Mouse (Mus musculus) thymus, postnatal 4 days (tissue): ENCODE measurements around the gene Plekhh2.

Experiments
- DNase-seq: peaks from one replicate; pipeline ENCODE4 v3.0.0; 2021

The Plekhh2 gene

DNA sequence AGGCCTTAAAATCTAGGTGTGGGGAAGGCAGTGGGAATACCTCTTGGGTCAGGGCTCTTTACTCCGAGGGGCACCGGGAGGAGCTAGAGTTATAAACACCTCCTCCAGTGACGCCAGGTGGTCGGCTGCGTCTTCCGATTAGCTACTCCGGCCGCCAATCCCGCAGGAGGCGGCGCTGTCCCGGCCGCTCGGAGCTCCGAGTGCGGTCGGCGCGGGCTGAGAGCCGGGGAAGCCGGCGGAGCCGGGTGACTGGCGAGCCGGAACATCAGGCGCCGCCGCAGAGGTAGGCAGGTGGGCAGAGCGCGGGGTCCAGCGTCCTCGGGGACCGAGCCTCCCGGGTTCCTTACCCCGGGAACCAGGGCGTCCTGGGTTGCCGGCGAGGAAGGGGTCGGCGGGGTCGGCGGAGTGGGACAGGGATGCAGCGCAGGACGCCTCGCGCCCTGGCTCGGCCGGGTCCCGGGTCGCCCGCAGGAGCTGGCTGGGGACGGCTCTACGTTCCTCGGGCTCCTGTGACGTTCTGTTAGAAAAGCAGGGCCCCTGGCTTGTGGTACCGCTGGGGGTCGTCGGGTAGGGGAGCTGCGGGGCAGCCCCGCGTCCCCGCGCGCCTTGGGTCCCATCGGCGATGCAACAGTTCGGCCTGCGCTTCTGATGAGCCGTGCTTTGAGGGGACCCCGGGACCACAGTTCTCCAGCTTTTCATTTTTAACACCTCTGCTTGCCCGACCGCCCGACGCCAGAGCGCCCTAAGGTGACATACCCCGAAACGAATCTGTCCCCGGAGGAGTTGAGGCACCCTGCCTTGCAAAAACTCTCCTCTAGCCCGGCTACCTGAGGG is at the start of gene Plekhh2:
TSS of gene Plekhh2 (plus strand) at position 214 of the 834 bp plus-strand sequence.
- peak; percentile 61 for DNase-seq

DNA sequence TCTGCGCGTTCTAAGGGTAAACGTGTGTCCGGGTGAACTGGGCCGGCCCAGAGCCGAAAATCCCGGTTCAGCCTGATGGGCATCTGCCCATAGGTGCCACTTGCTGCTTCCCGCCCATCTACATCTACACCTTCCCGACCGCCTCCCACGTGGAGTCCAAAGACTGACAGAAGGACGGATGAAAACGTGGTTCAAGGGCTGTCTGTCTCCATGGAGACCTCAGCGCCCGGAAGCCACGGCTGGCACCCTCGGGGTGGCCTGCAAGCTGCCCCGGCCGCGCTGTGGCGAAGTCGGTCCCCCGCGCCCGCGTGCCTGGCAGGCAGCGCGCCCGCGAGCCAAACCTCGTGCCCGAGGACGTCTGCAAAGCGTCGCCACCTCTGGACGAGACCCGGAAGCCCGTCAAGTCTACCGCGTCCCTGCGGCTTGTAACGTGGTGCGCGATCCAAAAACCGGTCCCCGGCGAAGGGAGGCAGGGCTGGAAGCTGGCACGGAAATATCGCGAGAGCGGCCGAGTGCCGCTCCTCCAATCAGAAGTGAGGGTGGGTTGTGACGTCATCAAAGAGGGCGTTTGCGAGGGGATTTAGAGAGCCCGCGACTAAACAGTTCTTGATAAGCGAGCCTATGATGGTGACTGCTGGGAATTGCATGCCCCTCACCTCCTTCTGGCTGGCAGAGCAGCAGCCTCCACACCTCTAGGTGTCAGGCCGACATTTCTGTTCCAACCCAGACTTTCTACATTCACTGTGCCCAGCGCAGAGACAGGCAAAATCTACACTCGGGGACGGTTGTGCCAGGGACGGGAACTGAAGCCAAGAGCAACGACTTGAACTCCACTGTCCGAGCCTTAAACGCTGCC is 45.7 kb upstream of the Plekhh2 start, which contains the start of gene Thada:
TSS of gene Thada (minus strand) at position 453 of the 856 bp plus-strand sequence.
- DNase-seq, result peak; percentile 97

DNA sequence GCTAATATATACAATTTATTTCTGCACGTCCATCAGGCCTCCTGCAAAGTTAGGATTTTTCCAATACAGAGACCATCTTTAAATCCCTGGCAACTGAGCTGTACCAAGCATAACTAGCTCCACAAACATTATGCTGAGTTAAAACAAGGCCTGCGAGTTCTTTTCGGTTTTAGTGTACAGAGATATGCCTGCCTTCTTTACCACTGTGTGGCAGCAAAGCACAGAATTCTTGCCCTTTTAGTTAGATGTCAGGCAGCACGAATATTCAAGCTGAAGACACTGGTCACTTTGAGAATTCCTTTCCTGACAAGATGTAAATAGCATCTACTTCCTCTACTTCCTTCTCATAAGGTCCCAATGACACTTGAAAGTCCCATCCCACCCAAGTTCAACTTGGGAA is 37.4 kb upstream of the Plekhh2 start:
- no peak for DNase-seq

DNA sequence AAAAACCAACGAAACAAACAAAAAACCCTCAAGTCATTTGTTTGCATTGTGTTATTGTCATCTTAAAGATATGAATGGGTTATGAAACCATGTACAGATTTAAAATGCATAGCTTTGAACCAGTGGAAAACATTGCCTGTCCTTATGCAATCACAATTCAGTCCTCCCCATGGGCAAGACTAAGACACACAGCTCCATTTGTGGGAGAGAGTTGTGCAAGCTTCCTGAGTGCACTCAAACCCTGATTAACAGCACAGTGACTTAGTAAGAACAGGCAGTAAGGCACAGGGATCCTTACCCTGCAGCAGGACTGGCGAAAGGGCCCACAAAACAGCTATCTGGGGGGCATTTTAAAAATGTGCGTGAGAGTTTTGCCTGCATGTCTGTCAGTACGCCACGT is 34.5 kb upstream of the Plekhh2 start:
- DNase-seq, result no peak

DNA sequence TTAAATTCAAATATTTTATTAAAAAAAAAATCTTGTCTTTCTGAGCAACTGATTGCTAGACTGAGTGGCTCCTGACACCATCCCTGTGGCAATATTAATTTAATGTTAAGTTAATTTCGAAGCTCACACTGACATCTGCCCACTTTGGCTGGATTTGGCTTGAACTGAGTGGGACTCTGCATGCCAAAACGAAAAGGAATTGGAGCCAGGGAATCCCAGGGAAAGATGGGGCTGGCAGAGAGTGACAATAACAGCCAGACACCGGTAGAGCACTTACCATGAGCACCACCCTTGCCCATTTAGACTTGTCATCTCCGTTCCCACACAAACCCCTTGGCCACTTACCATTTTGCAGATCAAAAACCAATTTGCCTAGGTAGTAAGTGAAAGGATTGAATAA is 33.4 kb upstream of the Plekhh2 start:
- DNase-seq, result no peak

DNA sequence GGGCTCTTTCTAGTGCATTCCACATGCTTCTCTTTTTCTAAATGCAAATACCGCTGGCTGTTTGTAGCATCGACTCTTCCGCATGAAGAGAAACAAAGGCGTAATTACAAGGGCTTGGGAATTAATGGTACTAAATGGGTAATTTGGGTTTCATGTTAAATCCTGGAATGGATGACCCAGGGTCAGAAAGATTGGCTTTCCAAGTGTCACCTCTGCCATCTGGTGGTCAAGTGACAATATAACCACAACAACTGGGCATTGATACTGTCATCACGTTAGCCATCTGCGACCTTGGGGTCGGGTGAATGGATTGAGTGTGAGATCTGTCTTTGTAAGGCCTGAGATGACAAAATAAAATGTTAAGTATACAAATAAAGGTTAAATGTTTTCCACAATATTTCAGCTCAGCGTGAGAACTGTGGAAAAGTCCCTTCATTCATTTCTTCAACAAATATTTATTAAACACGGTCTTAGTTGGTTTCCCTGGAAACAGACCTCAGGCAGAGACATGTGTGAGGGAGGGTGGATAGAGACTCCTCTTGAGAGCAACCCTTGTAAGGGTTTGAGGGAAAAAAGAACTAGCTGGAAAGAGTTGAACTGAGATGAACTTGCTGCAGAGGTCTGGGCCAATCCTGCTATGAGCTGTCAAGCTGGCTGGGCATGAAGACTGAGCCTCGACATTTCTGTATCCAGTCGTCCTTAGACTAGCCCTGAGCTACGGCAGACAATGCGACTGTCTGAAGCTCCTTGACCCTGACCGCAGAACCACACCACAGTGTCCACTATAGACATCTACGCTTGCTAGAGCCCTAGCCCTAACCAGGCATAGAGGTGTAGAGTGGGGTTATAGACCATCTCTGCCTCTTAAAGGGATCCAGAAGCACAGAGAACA is 31.0 kb upstream of the Plekhh2 start:
- no peak for DNase-seq

DNA sequence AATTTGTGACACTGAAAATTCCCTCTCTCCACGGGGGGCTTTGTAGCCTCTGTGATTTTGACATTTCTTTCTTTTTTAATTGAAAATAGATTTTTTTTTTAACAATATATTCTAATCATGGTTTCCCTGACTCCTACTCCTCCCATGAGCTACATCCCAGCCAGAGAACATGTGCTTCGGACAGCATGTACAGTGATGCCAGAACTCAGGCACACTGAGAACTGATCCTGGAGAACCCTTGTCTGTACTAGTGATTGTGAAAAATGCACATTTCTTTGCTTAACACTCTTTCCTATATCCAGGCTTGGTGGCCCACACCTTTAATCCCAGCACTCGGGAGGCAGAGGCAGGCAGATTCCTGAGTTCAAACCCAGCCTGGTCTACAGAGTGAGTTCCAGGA is 28.9 kb upstream of the Plekhh2 start:
- no peak for DNase-seq

DNA sequence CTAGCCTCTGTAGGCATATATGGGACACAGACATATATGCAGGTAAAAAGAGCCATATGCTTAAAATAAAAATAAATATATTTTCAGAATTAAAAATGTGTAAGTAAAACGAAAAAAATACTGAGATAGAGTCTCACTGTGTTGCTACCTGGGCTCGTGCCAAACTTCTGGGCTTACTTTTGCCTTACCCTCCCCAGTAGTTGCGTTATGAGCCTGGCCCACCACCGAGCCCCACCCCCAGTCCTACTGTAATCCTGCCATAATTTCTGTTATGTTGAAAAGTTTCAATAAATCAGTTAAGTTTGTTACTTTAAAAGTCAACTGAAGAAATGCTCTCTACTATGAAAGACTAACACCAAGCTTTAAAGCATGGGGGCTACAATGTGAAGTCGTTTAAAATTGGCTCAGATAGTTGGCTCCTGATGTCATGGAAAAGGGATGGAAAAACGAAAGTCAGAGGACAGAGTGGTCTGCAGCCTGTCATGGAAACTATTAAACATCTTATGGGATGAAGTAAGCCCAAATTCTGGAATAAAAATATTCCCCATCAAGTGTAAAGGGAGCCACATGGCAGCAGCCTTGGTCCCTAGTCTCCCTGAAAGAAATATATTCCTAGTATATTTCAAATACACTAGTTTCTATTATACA is 27.9 kb upstream of the Plekhh2 start:
- DNase-seq, result no peak

DNA sequence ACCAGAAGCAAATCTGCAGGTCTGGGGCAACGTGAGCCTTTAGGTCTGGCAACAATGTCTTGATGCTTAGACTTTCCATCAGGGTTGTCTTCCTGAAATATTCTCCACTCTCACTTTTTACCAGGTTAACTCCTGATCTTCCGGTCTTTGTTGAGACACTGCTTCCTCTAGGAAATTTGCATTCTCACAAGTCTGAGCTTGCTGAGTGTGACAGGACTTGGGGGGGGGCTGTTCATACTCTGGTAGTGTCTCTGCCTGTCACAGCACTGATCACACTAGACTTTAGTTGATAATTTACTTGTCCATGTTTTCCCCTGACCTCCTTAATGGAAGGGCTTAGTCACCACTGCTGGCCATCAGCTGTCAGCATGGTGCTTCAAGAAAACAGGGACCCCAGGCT is 24.3 kb upstream of the Plekhh2 start:
- no peak for DNase-seq

DNA sequence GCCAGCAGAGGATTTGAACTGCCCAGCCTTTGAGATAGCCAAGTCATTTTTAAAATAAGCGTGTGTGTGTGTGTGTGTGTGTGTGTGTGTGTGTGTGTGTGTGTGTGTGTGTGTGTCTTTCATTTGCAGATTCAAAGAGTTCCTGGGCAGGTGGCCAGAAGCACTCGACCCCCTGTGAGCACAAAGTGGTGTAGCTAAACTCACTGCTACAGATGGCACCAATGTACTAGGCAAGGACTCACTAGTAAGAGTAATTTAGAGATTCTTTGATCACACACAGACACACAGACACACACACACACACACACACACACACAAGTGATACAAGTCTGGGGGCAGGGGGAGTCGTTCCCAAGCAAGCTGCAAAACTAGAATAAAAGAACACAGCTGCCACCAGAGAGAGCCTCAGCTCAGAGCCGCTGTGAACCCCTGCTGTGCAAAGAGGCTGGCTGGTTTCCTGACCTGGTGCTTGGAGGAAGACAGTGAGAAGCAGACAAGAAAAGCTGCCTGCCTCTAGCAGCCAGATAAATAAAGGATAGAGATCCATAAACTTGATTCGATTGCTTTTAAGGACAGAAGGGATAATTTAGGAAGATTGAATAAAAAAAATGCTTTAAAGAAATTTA is 19.3 kb upstream of the Plekhh2 start:
- DNase-seq, result no peak

DNA sequence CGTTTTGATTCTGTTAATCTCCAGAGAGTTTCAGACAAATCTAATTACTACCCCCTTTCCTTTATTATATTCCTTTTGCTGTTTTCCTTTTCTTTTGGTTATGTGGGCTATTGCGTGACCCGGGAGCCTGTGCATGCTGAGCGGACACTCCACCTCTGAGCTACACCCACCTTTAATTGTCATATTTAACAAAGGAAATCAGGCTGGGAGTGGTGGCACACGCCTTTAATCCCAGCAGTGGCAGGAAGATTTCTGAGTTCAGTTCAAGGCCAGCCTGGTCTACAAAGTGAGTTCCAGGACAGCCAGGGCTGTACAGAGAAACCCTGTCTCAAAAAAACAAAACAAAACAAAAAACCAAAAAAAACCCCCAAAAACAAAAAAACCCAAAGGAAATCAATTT is 14.7 kb upstream of the Plekhh2 start:
- no peak for DNase-seq

DNA sequence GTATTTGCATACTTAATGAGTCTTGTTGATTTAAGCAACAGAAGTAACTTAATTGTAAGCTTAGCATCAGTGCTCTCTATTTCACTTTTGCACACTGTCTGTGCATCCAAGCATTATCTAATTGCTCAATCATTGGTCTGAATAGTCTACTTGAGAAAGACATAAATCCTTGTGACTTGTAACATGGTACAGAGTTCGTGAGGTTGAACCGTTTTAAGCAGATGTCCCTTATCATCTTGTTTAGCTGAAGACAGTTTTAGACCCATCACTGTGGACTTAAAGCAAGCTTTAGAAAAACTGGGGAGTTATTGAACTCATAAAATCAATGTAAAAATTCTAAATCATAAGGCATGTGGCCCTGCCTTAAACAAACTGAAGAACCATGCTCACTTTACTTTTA is 14.1 kb upstream of the Plekhh2 start:
- no peak for DNase-seq

DNA sequence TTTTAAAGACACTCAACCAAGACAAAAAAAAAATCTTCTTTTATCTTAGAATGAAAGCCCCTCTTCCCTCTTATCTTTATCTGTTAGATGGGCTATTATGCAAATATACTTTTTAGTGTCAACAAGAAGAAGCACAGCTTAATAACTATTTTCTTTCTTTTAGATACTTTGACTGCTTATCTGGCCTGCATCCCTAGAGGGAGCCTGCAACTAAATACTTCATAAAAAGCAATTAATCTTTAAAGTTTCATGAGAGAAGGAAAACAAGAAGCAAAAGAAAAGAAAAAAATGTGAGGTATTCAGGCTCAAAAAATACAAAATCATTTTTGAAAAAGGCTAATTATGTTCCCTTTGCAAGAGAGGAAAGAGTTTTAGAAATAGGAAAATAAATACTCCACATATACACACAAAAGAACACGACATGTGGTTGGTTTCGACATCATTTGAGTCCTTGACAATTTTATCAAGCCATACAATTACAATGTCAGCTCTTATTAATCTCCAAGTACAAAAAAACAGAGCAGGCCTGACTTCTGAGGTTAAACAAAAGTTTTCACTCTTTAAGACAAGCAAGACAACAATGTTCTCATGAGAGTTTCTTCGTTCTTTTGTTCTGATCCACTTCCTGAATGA is 13.6 kb upstream of the Plekhh2 start:
- DNase-seq, result no peak

DNA sequence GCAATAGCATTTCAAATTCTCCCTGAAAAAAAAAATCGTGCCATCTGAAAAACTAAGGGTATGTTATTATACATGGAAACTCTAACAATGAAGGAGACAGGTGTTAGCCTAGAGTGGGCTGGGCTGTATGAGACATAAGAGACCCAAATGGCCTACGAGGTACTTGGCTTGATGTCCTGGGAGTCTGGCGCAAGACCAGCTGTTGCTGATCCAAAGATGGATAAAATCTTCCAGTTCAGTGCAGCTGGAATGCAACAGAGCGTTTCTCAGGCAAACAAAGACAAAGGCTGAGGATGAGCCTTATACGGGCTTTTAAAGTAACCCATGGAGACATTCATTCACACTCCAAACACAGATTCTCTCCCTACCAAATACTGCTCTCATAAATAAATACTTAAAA is 13.1 kb upstream of the Plekhh2 start:
- no peak for DNase-seq

DNA sequence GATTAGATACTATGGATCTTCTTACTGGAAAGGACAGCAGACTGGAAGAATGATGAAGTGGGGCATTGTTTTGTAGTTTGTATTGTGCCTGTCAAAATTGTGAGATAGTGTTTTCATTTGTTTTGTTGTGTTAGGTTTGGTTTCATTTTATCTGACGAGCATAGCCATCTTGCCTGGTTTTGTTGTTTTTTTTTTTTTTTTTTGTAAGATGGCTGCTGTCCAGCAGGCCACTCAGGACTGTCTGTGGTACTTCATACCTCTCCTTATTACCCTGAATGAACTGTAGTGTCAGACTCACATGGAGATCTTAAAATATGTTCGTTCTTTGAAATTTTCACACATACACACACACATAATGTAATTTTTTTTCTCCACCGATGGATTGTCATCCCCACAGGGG is 9.4 kb upstream of the Plekhh2 start:
- no peak for DNase-seq

DNA sequence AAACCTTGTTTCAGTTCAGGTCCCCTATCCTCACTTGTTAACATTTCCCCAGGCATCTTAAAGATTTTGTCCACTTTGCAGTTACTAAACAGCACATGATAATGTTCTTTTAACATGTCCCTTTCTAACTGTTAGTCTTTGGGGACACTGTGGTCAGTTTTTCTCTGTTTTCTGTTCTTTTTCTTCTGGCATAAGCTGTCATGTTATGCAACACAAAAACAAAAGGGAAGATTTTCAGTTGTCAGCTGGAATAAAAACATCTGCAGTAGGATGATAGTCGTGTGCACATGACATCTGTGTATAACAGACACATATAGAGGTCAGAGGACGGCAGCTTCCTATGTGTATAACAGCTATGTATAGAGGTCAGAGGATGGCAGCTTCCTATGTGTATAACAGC is 5.8 kb upstream of the Plekhh2 start:
- DNase-seq, result no peak

DNA sequence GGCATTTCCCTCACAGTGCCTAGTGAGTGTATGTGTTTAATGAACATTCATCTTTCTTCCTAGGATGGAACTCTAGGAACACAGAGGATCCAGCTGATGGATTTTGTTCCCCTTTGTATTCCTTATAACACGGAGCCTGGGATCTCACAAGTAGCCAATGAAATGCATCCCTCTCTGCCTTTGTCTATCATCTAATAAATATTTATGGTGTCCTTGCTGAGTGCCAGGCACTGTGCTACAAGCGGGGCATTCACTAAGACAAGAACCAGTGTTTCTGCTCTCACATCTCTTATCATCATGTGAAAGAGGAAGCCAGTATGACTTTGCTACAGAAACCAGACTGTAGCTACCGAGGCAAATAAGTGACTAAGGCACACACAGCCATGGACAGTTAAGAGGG is 3.0 kb upstream of the Plekhh2 start:
- DNase-seq, result no peak

DNA sequence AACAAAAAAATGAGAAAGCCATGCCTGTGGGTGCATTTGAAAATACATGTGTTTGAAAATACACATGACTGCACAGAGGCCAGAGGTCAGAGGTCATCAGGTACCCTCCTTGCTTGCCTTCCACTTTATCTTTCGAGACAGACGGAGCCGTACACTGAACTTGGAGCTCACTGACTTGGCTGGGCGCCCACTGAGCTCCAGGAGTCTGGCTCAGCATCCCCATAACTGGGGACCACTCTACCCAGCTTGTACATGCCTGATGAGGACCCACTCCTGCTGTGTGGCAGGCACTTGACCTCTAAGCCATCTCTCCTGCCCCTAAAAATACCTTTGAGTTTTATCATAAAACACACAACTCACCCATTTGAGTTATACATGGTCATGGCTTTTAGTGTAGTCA is 2.5 kb upstream of the Plekhh2 start:
- no peak for DNase-seq

DNA sequence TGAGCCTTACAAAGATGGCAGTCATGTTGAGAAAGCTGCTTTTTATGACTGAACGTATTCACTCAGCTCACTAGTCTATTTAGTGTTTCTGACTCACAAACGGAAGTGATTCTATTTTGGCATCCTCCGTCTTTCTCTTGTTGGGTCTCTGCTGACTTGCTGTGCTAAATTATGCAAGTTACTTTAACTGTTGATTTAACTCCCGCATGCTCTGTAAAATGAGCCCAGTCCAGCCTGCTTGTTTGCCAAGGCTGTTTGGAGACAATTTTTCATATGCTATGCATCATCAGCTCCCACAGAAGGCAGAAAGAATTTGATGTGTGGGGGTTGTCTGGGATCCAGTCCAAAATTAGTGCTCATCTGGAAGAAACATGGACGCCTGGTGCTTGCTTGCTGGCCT is 1.3 kb upstream of the Plekhh2 start:
- DNase-seq, result no peak

DNA sequence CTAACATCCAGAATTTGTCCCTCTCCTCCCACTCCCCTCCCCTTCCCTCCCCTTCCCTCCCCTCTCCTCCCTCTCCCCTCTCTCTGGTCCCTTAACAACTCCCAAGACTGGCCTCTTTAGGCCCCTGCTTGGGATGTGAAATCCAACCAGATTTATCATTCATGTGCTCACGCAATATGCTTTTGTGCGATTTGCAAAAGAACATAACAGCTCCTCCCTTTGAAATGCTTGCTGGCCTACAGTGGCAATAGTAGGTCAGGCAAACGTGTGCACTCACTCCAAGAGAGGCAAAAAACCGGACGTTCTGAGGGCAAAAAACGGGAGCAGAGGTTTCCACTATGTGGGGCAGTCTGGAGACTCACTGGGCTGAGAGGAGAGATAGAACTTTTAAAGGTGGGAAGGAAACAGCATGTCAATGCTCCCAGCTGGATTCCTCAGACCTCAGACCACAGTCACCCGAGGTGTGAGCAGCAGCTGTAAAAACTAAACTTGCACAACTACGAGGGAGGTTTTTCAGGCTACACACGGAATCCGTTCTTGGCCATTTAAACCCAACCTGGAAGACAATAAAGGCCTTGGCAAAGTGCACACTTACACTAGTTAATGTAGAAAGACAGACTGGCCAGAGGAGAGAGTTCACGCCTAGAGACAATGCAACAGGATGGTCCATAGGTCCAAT is 595 bp upstream of the Plekhh2 start:
- no peak for DNase-seq

DNA sequence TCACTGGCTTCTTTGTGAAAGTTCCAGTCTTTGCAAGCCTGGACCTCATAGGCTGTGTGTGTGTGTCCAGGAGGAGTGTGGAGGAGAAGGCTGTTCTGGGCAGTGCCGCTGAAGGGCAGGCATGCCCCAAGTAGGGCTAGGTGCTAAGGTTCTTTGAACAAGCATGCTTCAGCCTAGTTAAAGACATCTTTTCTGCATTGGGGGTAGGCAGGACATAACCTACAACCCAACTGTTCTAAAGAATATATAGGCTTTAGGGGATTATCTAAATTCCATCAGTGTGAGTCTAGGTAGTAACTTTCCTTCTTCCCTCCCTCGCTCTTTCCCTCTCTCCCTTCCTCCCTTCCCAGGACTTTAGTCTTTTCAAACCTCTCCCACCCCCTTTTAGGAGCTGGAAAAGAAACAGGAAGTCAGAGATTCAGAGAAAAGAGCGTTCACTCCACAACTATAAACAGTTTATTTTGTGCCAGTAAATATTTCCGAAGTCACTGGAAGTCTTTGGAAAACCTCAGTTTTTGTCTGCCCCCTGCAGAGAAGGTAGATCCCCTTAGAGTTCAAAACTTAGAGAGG is 906 bp downstream of the Plekhh2 start:
- no peak for DNase-seq
